Mouse (Mus musculus): ENCODE measurements around the gene Gm4131. TPM values are rescaled to one million over a fixed set of nuclear protein-coding genes. Genes with fewer than 3 reads are reported as not detected.

Gene Gm4131
- polyA plus RNA-seq, 1 experiment: not detected

- Histone ChIP-seq H3K27ac (replicated peaks; ENCODE audit: low read depth, low read length) (no peak overlapping the region), H3K4me1 (ENCODE audit: control insufficient read depth, insufficient read depth, insufficient read length, low read length) (no peaks in the 10 kb centered on the region), H3K4me3 (ENCODE audit: insufficient read depth, low read depth, low read length) (no peak overlapping the region)
Measured at GRCm38 (mm10) chr14:62422265-62422664, 144.5 kb downstream of the Gm4131 start.

- Histone ChIP-seq H3K27ac (replicated peaks; ENCODE audit: low read depth, low read length) (no peak overlapping the region), H3K4me3 (ENCODE audit: insufficient read depth, low read depth, low read length) (no peak overlapping the region), H3K4me1 (ENCODE audit: control insufficient read depth, insufficient read depth, insufficient read length, low read length) (no peaks in the 10 kb centered on the region)
Measured at GRCm38 (mm10) chr14:62417501-62417900, 149.2 kb downstream of the Gm4131 start.

- no peaks in the 10 kb centered on the region for H3K4me1 ChIP-seq (ENCODE audit: control insufficient read depth, insufficient read depth, insufficient read length, low read length)
- H3K4me3 ChIP-seq (ENCODE audit: insufficient read depth, low read depth, low read length): no peak overlapping the region
- H3K27ac ChIP-seq (replicated peaks; ENCODE audit: low read depth, low read length): no peak overlapping the region
Measured at GRCm38 (mm10) chr14:62416742-62417134, 150.0 kb downstream of the Gm4131 start.

GRCm38 (mm10) chr14:62416007-62416741, 150.5 kb downstream of the Gm4131 start:
- no peak overlapping the region for H3K4me3 ChIP-seq (ENCODE audit: insufficient read depth, low read depth, low read length)
- H3K27ac ChIP-seq (replicated peaks; ENCODE audit: low read depth, low read length): no peak overlapping the region
- H3K4me1 ChIP-seq (ENCODE audit: control insufficient read depth, insufficient read depth, insufficient read length, low read length): no peaks in the 10 kb centered on the region

Other genes with a start within 250 kb of the Gm4131 start
- not detected in 2 replicates for gene Gucy1b2, start 110.6 kb downstream of the Gm4131 start, polyA plus RNA-seq (2012; ENCODE audit: insufficient read depth, insufficient read length, missing spikeins)
- gene Fam124a, start 11.2 kb downstream of the Gm4131 start, polyA plus RNA-seq (2012; ENCODE audit: insufficient read depth, insufficient read length, missing spikeins): 3.4 TPM in 2 replicates
- not detected in 2 replicates for gene Serpine3, start 96.7 kb upstream of the Gm4131 start, polyA plus RNA-seq (2012; ENCODE audit: insufficient read depth, insufficient read length, missing spikeins)
- gene Ints6, start 194.2 kb upstream of the Gm4131 start, polyA plus RNA-seq (2012; ENCODE audit: insufficient read depth, insufficient read length, missing spikeins): 7.1 and 9.3 TPM in 2 replicates

Data from brown adipose tissue, adult 24 weeks (tissue).